Mouse (Mus musculus): ENCODE measurements around the gene Cd200r1.

- TF ChIP-seq CTCF (IDR thresholded peaks at IDR 0.05; ENCODE audit: borderline replicate concordance, insufficient read depth, low read depth, low read length) = peak; percentile 43; the same call in 1 of the 2 replicates
- TF ChIP-seq POLR2A (IDR thresholded peaks at IDR 0.05; ENCODE audit: borderline replicate concordance, insufficient read depth, low read length) = no peak
Observed at GRCm38 (mm10) chr16:44716305-44717140, 49.0 kb upstream of the Cd200r1 start.
